Mouse (Mus musculus) heart, adult 2 months (tissue): ENCODE data around the gene Hexim1.

Source experiments
- CTCF ChIP-seq: fragments of 200-600 bp; IDR thresholded peaks from 2 replicates; pipeline ENCODE4 v1.8.1; 2022; ENCODE audit warnings: antibody characterized with exemption, mild to moderate bottlenecking, moderate library complexity
- EP300 ChIP-seq: fragments of 200-500 bp; IDR thresholded peaks from 2 replicates; pipeline ENCODE4 v1.6.1; 2011; ENCODE audit warnings: low read depth, low read length, control low read depth; ENCODE audit not compliant: insufficient read depth
- POLR2A ChIP-seq: fragments of 200-500 bp; IDR thresholded peaks from 2 replicates; pipeline ENCODE4 v1.6.1; 2011; ENCODE audit warnings: mild to moderate bottlenecking, low read depth, low read length, control low read depth; ENCODE audit not compliant: insufficient read depth

DNA sequence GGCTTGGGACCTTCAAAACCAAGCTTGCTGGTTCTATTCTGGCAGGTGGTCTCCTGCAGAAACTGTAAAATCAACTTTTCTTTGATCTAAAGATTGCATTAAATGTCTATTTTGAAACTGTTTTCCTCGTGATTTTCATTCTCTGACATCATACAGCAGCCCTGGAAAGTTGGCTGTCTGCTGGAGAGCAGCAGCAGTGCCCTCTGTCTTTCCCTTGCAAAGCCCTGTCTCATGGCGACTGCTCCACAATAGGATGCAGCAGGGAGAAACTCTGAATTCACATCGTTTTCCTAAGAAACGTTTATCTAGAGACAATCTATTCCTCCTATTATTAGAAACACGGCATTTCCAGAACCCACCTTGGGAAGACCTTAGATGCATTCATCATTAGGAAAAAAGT lies 3.6 kb downstream of the Hexim1 start:
- TF ChIP-seq CTCF (peak; percentile 59), POLR2A (no peak), EP300 (no peak)
